Mouse (Mus musculus) mouse trophoblast stem cell (cell line): ENCODE data around the gene Scamp3.
"Not testable (repeated sequence)": the region's sequence is repeated elsewhere in the genome, so short reads cannot be mapped to it uniquely, and the experiment has no call there.

Experiments used
- in situ Hi-C, 2 experiments: fragments of 300-500 bp; cut with MseI, MboI; formaldehyde crosslinking; loops; 2 replicates in 1 of 2; 3 replicates in 1 of 2; pipeline ENCODE4 v1.15.1; 2025

The Scamp3 gene

DNA sequence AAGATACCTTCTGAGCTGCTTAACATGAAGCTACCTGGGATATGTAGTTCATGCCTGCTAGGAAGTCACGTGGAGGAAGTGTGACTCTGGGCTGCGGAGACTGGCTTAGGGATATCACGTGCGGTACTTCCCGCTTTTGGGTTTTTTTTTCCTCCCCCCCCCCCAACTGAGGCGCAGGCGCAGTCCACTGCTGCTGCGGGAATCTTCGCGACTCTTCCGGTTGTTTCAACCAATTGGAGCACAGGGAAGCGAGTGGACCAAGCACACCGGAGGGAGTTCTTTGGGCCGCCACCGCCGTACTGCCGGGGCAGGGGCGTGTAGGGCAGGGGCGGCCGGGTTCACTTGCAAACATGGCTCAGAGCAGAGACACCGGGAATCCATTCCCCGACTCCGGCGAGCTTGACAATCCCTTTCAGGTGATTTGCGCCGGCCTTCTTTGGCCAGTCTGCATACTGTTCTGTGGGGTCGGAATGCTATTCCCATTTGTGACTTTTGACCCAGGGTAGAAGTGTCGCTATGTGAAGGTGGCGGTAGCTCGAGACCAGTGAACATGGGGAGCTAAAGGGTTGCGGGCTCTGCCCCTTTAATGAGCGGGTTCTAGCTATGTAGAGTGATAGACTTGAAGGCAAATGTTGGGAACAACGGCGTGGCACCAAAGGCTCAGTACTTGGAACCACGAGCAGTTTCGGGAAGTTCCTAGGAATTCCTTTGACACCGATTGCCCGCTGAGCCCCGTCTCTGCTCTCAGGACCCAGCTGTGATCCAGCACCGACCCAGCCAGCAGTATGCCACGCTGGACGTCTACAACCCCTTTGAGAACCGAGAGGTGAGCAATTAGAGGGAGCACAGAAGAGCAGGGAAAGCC, at the start of gene Scamp3:
TSS of gene Scamp3 (plus strand) at position 232 of the 865 bp plus-strand sequence.
- in situ Hi-C loops = no loop called here

DNA sequence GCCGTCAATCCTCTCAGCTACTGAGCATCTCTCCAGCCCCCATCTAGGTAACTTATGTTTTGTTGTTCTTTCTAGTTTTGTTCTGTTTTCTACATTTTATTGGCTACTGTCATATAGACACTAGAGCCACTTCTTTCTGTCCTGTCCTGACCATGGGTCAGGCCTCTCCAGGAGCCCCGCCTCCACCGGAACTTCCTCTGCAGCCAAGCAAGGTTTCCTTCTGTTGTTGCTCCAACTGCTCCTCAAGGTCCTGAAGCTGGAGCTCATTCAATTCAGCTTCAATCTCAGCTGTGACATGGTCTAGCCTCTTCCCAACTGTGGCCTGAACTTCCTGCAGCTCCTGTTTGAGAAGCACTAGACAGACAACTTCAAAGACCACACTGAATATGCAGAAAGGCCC, 47.4 kb upstream of the Scamp3 start:
- in situ Hi-C loops = no loop called here

DNA sequence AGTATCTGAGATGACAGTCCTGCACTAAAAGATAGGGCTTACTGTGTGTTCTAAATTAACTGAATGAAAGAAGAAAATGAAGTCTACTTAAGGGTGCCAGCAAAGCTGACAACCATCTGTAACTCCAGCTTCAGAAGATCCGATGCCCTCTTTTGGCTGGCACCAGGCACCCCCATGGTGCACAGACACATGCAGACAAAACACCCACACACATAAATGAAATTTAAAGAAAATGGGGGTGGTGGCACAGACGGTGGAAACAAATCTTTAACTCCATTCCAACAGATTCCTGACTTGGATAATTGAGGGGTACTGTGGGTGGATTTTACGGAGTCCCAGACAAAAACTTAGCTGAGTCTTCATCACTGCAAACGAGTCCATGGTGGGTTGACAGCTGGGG, 45.5 kb upstream of the Scamp3 start:
- in situ Hi-C loops = no loop called here

DNA sequence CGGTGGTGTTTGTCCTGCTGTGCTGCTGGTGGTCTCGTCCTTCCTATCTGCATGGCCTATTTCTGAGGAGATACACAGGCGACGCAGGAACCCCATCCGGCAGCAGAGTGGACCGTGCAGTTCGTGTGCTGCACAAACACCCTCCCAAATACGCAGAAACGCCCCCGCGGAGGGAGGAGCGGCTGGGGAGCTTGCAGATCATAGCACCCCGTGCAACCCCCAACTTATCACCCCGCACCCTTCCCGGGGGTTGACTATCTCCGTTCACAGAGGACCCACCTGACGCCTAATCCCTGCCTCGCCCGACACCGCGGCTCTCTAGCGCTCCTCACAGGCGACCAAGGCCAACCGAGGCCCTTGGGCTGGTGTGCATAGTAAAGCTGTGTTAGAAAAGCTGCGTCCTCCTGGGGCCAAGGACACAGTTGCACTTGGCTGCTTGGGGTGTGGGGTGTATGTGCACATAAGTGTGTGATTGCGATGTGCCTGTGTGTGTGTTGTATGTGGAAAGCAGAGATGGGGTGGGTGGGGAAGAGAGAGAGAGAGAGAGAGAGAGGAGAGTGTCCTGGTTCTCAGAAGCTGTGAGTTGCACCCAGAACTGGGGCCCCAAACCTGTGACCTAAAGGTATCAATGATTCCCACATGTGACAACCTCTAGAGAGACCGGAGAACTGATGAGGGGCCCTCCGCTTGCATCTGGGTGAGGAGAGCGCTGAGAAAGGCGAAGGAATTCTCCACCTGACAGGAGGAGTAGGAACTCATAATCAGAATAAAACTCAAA, 44.8 kb upstream of the Scamp3 start:
- in situ Hi-C loops = no loop called here

DNA sequence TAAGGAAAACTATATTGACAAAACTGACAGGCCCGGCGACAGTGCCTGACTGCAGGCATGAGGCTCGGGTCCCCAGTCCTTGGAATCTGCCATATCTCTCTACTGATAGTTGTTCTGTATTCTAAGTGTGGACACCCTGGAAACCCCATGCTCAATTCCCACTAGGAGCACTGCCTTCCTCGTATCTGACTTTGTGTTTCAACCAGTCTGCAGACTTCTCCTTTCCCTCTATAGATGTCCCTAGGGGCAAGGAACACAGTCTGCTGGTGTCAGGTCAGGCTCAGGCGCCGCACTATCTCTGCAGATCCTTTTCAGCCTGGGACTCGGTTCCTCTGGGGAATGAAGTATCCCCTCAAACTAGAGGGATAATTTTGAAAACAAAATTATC, 44.2 kb upstream of the Scamp3 start:
- in situ Hi-C loops = no loop called here

DNA sequence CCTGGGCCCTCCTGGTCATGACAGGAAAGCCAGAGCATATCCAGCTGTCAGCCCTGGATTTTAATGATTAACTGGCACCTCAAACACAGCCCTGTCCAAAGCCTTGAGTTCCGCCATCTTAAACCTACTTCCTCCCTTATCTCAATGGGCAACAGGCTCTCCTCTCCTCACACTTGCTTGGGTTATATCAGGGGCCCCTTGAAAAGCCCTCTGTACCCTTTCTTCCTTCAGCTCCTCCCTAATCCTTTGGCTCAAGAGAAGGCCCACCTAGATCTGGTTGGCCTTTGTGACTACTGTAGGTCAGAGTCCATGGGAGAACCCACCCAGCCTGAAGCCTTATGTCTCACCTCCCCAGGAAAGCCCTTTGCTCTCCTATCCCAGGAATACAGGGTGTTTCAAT, 43.5 kb upstream of the Scamp3 start:
- in situ Hi-C loops = no loop called here

DNA sequence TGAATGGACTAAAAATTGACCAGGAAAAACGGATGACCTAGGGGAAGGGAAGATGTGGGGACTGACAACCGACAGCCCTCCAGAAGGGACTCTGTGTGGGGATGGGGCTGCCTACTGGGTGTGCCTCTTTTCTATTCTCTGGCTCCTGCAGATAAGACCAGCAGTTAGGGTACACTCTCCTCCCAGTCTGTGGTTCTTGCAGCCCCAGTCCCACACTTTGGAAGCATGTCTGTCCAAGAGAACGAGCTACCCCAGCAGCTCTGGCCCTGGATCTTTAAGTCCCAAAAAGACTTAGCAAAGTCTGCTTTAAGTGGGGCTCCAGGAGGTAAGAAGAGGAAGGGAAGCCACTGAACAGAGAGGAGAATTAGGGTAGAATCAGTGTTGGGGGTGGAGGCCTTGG, 41.3 kb upstream of the Scamp3 start, which contains the start of gene Pklr:
TSS of gene Pklr (plus strand) at position 185 of the 400 bp plus-strand sequence.
- in situ Hi-C loops = no loop called here

DNA sequence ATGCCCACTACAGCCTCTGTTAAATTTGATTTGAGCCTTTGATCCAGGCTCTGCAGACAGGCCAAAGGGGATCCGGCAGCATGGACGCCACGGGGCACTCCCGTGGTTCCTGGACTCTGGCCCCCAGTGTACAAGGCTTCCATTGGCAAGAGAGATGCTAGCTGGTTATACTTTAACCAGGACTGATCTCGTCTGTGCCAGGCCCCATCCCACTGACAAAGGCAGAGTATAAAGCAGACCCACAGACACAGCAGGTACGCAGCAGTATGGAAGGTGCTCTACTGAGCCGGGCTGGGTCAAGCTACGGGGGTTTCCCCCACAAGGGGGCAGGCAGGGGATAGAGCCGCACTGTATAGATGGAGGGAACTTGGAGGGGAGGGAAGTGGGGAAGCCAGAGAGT, 40.9 kb upstream of the Scamp3 start:
- in situ Hi-C loops = no loop called here

DNA sequence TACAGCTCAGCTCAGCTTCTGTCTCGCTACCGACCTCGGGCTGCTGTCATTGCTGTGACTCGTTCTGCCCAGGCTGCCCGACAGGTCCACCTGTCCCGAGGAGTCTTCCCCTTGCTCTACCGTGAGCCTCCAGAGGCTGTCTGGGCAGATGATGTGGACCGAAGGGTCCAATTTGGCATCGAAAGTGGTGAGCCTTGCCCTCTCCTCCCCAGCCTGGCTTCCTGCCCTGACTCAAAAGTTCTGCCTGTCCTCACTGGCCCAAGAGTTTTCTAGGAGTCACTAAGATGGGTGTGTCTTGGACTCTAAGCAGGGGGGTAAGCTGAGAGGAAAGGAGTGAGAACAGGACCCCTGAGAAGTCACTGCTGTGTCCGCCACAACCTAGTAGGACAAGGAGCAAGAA, 32.5 kb upstream of the Scamp3 start:
- in situ Hi-C loops = no loop called here

DNA sequence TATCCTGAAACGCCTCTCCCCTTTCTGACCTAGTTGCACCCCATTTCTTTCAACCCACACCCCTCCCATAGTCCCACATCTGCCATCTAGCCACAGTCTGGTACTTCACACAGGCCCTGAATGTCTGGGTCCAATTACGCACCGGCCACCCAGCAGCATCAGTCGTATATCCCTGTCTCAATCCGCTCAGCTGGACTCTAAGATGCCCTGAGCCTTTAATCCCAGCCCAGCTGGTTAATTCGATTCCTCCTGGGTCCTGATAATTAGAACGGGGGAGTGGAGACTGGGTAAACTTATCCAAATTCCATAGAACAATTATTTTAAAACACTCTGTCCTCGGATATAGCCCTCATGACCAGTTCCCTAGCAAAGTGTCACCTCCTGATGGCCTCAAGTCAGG, 31.7 kb upstream of the Scamp3 start:
- in situ Hi-C loops = no loop called here

DNA sequence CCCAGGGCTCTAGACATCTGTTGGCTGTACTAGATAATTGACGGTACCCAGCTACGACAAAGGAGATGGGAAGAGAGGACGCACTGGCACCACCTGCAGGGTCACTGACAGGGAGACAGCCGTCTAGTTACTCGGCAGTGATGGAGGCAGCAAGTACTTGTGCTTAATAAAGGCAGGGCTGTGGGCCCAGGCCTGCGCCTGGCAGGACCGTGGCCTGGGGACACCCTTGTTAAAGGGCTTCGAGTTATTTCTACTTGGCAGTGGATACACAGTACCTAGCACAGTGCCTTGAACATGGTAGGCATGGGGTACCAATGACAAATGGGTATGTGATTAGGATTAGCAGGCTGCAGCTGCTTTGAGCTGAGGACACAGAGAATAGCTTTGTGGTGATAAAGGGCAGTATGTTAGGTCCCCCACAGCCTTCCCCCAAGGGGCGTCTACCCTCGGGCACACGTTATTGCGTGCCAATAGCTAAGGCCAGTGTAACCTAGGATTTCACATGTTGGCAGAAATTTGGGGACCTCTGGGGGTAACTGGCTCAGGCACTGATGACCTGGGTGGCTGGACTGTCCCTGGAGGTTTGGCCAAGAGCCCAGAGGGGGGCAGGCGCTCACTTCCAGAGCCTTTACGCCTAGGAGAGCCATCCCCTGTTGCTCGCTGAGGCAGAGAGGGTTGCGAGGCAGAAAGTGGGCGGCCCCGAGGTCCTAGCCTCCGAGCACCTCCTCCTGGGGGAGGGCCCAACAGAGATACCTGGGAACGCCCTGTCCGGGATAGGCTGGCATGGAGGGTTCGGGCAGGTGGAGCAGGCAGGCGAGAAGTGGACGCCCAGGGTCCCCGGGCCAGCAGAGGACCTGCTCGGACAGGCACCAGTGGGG, 29.9 kb upstream of the Scamp3 start:
- in situ Hi-C loops = no loop called here

DNA sequence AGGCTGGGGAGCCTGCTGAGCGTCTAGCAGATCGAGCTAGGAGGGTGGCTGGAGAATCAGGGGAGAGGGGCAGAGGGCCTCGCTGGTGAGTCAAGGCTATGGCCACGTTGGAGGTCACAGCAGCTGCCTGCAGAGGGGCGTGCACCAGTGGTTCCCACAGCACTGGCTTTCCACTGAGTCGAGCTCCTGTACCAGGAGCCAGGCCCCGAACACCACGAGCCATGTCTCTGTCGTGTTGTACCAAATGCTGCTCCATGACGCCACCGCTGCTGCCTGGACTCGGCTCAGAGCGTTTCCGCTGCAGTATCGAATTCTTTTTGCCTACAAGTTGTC, 29.3 kb upstream of the Scamp3 start:
- in situ Hi-C loops = no loop called here

DNA sequence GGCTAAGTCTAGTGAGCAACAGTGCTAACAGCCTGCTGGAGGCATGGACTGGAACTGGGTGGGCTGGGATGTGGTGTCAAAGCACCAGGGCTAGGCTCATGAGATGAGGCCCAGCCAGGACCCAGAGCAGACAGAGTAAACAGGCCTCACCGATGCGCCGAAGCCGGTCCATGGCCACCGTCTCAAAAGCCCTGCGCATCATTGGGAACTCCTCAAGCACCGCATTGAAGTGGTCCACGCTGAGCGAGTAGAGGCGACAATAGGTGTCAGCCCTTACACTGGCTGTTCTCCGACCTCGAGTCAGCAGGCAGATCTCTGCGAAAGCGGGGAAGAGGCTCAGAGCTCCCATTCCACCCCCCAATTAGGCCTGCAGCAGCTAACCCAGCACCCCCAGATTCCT, 28.7 kb upstream of the Scamp3 start:
- in situ Hi-C loops = no loop called here

DNA sequence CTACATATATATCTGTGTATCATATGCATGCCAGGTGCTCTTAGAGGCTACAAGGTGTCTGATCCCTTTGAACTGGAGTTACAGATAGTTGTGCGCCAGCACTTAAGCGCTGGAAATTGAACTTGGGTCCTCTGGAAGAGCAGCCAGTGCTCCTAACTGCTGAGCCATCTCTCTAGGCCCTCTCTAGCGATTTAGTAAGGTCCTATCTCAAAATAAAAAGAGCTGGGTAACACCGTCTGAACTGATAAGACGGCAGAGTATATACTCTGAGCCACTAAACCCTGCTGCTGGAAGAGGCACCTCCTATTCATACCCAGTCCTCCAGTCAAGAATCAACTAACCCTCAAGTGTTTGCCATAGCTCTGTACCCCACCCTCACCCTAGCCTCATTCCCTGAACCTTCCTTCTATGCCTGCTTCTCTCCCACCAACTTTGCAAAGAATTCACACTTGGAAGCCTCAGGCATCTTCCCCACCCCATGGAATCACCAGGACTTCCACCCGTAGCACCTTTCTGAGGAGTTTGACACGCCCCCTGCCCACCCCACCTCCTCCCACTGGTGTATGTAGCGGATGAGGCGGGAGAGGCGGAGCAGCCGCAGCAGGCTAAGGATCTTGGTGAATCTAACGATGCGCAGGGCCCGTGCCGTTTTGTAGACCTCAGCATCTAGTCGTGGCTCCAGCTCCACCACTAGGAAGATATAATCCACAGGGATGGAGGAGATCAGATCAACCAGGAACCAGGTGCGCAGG, 25.0 kb upstream of the Scamp3 start:
- in situ Hi-C loops = no loop called here

DNA sequence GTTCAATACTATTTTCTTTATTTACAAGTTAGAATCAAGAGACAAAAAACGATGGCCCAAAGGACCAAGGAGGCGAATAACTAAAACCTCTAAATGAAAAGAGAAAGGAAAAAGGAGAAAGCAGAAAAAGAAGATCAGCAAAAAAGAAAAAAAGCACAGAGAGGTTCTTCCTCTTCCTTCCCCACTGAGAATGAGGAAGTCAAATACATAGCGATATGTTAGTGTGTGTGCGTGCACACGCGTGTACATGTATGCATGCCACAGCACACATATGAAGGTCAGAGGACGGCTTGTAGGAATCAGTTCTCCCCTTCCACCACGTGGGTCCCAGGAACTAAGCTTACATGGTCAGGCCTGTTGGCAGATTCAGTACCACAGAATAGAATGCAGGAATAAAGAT, 20.3 kb upstream of the Scamp3 start:
- in situ Hi-C loops = loop anchor here (5.0 kb wide), 2 partner anchors 35 to 40 kb away; no protein-coding TSS in a partner anchor

DNA sequence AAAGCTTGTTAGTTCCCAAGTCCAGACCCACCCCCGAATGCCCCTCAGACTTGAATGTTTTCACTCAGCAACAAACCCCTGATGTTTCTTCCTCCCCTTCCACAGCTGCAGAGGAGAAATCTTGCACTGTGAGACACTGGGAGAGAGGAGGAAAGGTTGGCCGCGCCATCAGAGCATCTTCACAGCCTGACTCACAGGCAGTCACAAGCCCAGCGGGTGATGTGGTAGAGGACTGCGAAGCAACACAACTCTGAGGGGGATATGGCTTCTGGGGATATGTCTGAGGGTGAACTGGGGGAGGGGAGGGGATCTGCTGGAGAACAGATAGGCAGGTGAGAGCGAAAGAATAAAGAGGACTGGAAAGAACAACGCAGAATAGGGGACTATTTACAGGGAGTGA, 18.6 kb upstream of the Scamp3 start:
- in situ Hi-C loops = loop anchor here (5.0 kb wide), 2 partner anchors 36 to 41 kb away; no protein-coding TSS in a partner anchor

DNA sequence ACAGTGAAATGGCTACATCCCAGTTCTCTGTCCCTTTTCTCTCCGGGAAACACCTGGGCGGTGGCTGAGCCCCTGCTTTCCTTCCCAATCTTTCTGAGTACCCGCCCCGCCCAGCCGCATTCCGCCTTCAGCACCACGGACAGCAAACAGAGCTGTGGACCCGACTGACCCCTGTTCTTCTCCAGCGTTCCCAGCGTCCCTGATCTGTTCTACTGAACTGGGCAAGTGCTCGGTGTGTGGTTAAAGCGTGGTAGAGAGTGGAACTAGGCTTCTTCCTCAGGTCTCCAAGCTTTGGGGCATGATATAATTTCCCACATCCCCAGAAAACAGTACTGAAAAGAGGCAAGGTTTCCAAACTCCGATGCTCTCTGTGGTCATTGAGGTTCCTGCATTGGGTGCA, 18.1 kb upstream of the Scamp3 start:
- in situ Hi-C loops = loop anchor here (5.0 kb wide), 2 partner anchors 37 to 42 kb away; no protein-coding TSS in a partner anchor

DNA sequence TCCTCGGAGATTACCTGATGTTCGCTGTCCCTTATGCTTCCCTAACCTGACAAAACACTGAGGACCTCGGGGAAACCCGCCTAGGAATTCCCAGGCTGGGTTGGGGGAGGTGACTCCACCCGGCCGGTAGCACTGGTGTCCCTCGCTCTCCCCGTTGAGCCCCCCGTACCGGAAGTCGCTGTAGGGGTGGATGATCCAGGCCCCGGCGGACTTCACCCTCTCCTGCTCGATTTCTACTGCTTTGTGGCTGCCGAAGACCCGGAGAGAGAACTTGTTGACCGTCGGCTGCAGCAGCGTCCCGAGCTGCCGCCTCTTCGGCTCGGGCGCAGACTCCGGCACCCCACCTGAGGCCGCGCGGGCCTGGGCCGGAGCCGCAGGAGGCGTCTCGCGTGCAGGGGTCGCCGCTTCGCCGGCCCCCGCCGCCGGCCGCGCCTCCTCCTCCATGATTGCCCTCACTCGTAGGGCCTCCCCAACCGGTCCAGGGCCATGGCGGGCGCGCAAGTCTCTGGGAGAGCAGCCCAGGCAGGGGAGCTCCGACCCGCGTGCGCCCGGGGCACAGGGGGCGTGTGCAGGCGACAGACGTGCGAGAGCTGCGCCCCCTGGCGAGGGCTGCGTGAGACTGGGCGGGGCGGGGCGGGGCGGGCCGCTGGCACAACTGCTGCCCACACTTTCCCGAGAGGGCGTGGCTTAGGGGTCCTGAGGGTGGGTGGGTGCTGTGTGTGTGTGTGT, 17.5 kb upstream of the Scamp3 start, which contains the start of gene Hcn3:
TSS of gene Hcn3 (minus strand) at position 581 of the 729 bp plus-strand sequence.
- in situ Hi-C loops = loop anchor here (5.0 kb wide), 2 partner anchors 37 to 42 kb away; no protein-coding TSS in a partner anchor

DNA sequence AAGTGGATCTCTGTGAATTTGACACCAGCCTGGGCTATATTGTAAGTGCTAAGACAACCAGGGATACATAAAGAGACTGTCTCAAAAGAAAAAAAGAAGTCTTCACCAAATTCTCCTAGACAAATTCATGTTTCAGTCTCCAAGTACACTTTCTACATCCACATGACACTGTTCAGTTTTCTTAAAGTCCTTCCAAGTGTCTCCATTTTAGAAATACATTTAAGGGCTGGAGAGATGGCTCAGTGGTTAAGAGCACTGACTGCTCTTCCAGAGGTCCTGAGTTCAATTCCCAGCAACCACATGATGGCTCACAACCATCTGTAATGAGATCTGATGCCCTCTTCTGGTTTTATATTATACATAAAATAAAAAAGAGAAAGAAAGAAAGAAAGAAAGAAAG, 16.1 kb upstream of the Scamp3 start:
- in situ Hi-C loops = not testable (repeated sequence)

DNA sequence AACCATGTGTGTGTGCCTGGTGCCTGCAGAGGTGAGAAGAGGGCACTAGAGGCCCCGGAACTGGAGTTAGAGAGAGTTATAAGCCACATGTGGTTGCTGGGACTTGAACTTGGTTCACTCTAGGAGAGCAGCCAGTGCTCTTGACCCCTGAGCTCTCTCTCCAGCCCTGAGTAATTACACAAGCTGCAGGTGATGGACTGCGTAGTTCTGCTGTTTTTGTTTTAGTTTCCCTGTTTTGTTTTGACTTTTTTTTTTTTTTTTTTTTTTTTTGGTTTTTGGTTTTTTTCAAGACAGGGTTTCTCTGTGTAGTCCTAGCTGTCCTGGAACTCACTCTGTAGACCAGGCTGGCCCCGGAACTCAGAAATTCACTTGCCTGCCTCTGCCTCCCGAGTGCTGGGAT, 15.5 kb upstream of the Scamp3 start:
- in situ Hi-C loops = no loop called here
